Mouse (Mus musculus): ENCODE measurements around the gene Cox4i2.

Cox4i2 gene

DNA sequence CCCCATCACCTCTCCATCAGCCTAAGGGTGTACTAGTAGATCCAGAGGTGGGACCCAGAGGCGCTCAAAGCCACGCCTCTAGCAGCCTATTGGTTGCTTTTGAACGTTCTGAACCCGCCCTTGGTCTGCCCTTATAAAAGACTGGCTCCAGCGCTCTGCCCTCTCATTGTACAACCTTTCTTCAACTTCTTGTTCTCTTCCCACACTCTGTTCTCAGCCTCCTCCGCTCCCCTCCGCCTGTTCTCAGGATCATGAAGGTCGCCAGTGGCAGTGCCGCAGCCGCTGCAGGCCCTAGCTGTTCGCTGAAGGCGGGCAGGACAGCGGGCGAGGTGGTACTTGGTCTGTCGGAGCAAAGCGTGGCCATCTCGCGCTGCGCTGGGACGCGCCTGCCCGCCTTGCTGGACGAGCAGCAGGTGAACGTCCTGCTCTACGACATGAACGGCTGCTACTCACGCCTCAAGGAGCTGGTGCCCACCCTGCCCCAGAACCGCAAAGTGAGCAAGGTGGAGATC is 17.8 kb upstream of the Cox4i2 start, which contains the start of gene Id1:
Id1 (plus strand) TSS at position 162 of the 512 bp plus-strand sequence.
- DNase-seq, result no peak

- DNase-seq, result no peak
Observed at GRCm38 (mm10) chr2:152736748-152737147, 17.2 kb upstream of the Cox4i2 start.

GRCm38 (mm10) chr2:152737306-152738221 is 16.4 kb upstream of the Cox4i2 start:
- DNase-seq, result no peak

GRCm38 (mm10) chr2:152738341-152738740 is 15.6 kb upstream of the Cox4i2 start:
- no peak for DNase-seq

GRCm38 (mm10) chr2:152739031-152739841 is 14.7 kb upstream of the Cox4i2 start:
- DNase-seq, result no peak

- no peak for DNase-seq
Observed at GRCm38 (mm10) chr2:152739842-152740260, 14.1 kb upstream of the Cox4i2 start.

DNA sequence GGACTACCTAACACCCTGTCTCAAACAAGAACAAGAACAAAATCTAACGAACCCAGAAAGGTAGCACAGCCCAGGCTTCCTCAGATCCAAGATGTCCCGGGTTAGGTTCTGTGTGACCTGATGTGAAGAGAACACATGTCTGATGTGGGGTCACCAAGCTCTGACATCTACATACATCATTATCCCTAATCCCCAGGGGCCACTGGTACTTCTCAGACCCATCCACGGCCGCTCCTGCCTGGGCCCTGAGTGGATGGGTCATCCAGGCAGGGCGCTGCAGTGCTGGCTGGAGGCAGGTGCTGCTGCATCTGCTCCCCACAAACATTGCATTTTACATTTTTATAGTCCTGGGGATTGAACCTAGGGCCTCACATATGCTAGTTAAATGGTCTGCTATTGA is 13.5 kb upstream of the Cox4i2 start:
- DNase-seq, result no peak

DNA sequence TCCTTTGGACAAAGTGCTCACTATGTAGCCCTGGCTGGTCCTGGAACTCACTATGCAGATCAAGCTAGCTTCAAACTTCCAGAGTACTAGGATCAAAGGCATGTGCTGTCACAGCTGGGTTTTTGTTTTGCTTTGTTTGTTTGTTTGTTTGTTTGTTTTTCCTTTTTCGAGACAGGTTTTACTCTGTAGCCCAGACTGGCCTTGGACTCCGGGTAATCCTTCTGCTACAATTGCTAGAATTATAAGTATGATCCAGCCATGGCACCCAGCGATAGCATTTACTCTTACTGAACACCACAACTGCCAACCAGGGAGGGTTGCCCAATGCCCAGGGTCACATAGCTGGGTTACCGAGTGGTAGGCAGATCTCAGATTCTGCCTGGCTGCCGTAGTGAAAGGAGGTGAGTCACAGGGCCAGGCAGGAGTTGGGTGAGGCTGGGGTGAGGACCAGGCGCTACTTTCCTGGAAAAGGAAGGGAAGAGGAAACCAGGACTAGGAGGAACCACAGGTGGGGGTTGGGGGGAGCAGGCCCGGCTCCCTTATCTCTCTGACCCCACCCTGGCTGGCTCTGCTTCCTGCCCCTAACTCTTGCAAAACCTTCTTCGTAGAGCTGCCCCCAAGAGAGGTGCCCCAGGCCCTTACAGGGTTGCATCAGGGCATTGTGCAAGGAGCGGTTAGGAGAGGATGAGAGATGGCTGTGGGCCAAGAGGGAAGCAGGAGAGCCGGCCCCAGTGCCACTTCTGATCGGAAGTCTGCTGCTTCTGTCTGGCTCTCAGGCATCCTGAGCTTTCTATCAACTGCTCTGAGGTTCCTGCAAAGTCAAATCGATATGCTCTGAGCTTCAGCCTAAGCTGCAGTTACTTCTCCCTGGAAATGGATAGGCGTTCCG is 12.6 kb upstream of the Cox4i2 start:
- no peak for DNase-seq

GRCm38 (mm10) chr2:152742435-152742834 is 11.5 kb upstream of the Cox4i2 start:
- DNase-seq, result no peak

GRCm38 (mm10) chr2:152756474-152757393 is 2.8 kb downstream of the Cox4i2 start:
- no peak for DNase-seq

DNA sequence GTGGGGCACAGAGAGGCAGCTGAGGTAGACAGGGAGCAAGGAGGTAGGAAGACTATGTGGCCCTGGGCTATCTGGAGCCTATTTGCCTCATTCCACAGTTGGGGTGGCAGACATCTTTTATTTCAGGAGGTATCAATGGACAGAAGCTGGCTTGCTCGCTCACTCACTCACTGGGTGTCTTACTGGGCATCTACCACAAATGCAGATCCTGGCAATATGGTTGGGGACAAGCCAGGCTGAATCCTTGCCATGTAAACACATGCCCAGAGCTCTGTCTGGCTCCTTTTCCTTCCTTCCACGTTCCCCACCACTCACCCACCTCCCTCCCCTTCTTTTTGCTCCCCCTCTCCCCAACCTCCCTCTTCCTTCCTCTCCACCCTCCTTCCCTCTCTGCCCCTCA is 3.5 kb downstream of the Cox4i2 start:
- peak; percentile 55 for DNase-seq

DNA sequence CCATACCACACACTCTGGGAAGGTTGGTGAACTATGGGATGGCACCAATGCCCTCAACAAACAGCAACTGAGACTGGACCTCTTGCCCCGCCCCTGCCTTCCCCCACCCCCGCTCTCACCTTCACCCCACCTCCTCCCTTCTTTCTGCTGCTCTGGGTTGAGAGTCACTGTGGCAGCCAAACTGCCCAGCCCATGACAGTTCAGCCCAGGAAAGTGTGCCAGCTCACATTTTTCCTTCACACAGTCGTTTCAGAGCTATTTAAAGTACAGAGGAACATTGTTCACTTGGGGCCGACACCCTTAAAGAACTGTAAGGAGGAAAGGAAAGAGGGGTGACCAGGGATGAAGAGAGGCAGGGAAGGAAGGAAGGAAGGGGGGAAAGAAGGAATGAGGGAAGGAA is 4.4 kb downstream of the Cox4i2 start:
- DNase-seq, result no peak

DNA sequence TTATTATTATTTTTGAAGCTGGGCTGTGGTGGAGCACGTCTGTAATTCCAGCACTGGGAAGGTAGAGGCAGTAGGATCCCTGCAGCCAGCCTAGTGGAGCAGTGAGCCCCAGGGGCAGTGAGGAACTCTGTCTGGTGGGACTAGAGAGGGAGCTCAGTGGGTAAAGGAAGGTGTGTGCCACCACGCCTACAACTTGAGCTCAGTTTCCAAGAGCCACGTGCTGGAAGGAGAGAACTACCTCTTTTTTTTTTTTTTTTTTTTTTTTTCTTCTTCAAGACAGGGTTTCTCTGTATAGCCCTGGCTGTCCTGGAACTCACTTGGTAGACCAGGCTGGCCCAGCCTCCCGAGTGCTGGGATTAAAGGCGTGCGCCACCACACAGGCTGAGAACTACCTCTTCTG is 9.3 kb downstream of the Cox4i2 start:
- no peak for DNase-seq

DNA sequence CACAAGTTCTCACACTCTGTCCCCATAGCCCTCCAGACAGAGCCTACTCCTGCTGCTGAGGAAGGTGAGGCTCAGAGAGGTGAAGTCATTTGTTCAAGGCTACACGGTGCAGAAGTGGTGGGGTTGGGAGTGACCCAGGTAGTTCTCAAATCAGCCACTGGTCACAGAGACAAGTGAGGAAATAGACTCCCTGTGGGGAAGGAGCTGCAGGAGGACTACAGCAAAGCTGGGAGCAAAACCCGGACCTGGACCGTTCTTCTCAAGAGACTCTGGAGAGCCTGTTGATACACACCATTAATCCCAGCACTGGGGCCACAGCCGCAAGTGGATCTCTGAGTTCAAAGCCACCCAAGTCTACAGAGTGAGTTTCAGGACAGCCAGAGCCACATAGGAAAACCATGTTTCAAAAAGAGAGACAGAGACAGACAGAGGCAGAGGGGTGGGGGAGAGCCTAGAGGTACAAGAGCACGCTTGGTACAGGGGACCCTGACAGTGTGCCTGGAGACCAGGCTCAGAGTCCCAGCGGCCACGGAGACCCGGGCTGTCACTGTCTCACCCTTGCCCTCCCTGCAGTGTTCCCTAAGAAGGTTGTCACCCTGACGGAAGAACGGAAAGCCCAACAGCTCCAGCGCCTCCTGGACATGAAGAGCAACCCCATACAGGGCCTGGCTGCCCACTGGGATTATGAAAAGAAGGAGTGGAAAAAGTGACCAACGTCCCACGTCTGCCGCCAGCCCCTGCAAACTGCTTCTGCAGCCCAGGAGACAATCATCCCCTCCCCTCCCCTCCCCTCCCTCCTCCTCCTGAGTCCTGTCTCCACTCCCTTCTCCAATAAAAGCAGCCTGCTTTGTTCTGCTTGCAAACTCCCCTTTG is 10.4 kb downstream of the Cox4i2 start:
- no peak for DNase-seq

DNA sequence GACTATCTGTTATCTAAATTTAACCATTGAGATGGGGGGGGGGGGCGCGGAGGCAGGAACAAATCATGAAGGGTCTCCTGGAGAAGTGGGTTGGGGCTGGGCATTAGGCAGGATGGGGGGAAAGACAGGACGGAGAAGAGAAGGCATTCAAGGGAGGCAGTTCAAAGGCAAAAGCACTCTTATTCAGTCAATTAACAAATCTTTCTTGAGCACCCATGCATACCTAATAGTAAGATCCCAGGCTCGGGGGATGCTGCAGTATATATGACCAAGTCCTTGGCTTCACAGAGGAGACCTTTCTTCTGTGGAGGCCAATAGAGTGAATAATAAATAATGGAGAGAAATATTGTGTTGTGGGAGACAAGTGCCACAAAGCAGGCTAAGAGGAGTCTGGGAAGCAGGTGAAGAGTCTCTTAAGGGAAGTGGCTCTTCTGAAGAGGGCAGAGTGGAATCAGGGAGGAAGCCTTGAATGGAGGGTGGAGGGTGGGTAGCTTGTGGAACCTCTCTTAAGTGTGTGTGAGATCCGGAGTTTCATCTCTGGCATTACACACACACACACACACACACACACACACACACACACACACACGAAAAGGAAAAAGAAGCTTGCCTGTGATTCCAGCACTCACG is 11.2 kb downstream of the Cox4i2 start:
- no peak for DNase-seq

- DNase-seq, result peak; percentile 88
Observed at GRCm38 (mm10) chr2:152766387-152767123, 12.6 kb downstream of the Cox4i2 start.

- no peak for DNase-seq
Observed at GRCm38 (mm10) chr2:152767618-152768271, 13.8 kb downstream of the Cox4i2 start.

DNA sequence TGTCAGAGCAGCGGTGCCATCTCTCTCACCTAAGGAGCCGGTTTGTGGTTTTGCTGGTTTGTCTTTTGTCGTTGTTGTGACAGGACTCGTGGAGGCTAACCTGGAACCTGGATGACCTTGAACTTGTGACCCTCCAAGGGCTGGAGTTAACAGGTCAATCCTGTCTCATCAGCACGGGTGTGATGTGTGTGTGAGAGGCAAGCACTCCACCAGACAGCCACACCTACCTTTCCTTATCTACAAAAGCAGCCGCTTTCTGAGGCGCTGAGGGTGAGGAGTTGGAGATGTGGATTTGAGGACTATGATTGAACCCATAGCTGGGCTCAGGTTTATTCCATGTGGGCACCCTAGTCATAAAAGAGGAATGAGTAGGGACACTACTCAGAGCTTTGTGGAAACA is 15.7 kb downstream of the Cox4i2 start:
- DNase-seq, result no peak

GRCm38 (mm10) chr2:152771571-152771970 is 17.6 kb downstream of the Cox4i2 start:
- no peak for DNase-seq

Data from cerebellum, adult 8-10 months (tissue).